Mouse (Mus musculus) erythroblast, adult 5-6 weeks (primary cell): ENCODE results near the gene Rbfox3. TPM values are rescaled to one million over a fixed set of nuclear protein-coding genes. Genes with fewer than 3 reads are reported as not detected.
A peak's percentile ranks its signal among the peaks of the same experiment; 100 is the strongest.

Experiments used
- ATAC-seq: replicated peaks from 2 replicates; pipeline ENCODE4 v1.8.0; 2016; ENCODE audit warnings: moderate number of reproducible peaks, mild to moderate bottlenecking, moderate TSS enrichment, inconsistent platforms; ENCODE audit not compliant: poor library complexity, low FRiP score, severe bottlenecking
- total RNA-seq, 2 experiments: library from RNA; stranded (forward) in 1 of 2; stranded (reverse) in 1 of 2; fragments of 150-400 nt in 1 of 2; fragments of 200-764, 138-1000 nt in 1 of 2; gene quantifications; 2 replicates each; pipeline versions ENCODE4 v1.2.3 to v1.2.4; 2015 to 2017; ENCODE audit warnings: low replicate concordance in 2 of 2

Rbfox3 gene
- total RNA-seq, 2 experiments from 2014 or later = not detected

GRCm38 (mm10) chr11:118645158-118645557 lies 266.2 kb downstream of the Rbfox3 start:
- ATAC-seq = no peak

GRCm38 (mm10) chr11:118640706-118641105 lies 270.7 kb downstream of the Rbfox3 start:
- ATAC-seq = no peak

- no peak for ATAC-seq
Observed at GRCm38 (mm10) chr11:118637718-118638117, 273.7 kb downstream of the Rbfox3 start.

- peak; percentile 52; the same call in 1 of the 2 replicates for ATAC-seq
Observed at GRCm38 (mm10) chr11:118634647-118635046, 276.8 kb downstream of the Rbfox3 start.

- no peak for ATAC-seq
Observed at GRCm38 (mm10) chr11:118629718-118630117, 281.7 kb downstream of the Rbfox3 start.

- no peak for ATAC-seq
Observed at GRCm38 (mm10) chr11:118627541-118627940, 283.9 kb downstream of the Rbfox3 start.

- no peak for ATAC-seq
Observed at GRCm38 (mm10) chr11:118620869-118621268, 290.5 kb downstream of the Rbfox3 start.

- ATAC-seq = no peak
Observed at GRCm38 (mm10) chr11:118614126-118614525, 297.3 kb downstream of the Rbfox3 start.

- no peak for ATAC-seq
Observed at GRCm38 (mm10) chr11:118610128-118610527, 301.3 kb downstream of the Rbfox3 start.

- no peak for ATAC-seq
Observed at GRCm38 (mm10) chr11:118609236-118610000, 302.0 kb downstream of the Rbfox3 start.

GRCm38 (mm10) chr11:118607927-118608326 lies 303.5 kb downstream of the Rbfox3 start:
- no peak for ATAC-seq

GRCm38 (mm10) chr11:118605570-118605969 lies 305.8 kb downstream of the Rbfox3 start:
- no peak for ATAC-seq

- ATAC-seq = no peak
Observed at GRCm38 (mm10) chr11:118604206-118604605, 307.2 kb downstream of the Rbfox3 start.

- ATAC-seq = no peak
Observed at GRCm38 (mm10) chr11:118603126-118603525, 308.3 kb downstream of the Rbfox3 start.

- no peak for ATAC-seq
Observed at GRCm38 (mm10) chr11:118601484-118601883, 309.9 kb downstream of the Rbfox3 start.

GRCm38 (mm10) chr11:118600168-118600567 lies 311.2 kb downstream of the Rbfox3 start:
- ATAC-seq = no peak

- no peak for ATAC-seq
Observed at GRCm38 (mm10) chr11:118598726-118599125, 312.7 kb downstream of the Rbfox3 start.

- ATAC-seq = no peak
Observed at GRCm38 (mm10) chr11:118584826-118585225, 326.6 kb downstream of the Rbfox3 start.

GRCm38 (mm10) chr11:118583989-118584388 lies 327.4 kb downstream of the Rbfox3 start:
- no peak for ATAC-seq

GRCm38 (mm10) chr11:118583573-118583972 lies 327.8 kb downstream of the Rbfox3 start:
- no peak for ATAC-seq

GRCm38 (mm10) chr11:118581019-118581418 lies 330.4 kb downstream of the Rbfox3 start:
- ATAC-seq = no peak

GRCm38 (mm10) chr11:118579622-118580021 lies 331.8 kb downstream of the Rbfox3 start:
- ATAC-seq = no peak
